In the genomic region with DNA sequence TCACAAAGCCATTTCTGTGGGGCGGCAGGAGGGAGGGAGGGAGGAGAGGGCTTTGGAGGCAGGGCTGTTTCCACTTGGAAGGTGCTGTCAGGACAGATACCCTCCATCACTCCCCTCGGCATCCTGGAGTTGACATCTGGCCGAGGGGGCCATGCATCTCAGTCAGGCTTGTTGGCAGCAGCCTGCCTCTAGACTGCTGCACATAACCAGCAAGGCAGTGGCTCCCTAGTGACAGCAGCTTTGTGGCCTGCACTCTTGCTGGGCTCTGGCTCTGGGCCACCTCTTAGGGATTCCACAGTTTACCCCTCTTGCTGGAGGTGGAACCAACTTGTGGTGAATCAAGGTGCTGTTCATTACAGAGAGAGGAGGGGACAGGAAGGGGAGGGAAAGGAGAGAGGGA, we compare ENCODE assay signal across 14 mouse cellular contexts. TPM values are rescaled to one million over a fixed set of nuclear protein-coding genes. Genes with fewer than 3 reads are reported as not detected.
DNase-seq lines count a peak whose midpoint lies in the region; ATAC-seq lines count a peak whose summit lies in the region.
"Had no signal": no experiment of that assay in that cellular context is flagged by ENCODE, and none has a peak within 500 bp of the region (broad histone marks: within the 10 kb centered on the region; RNA-seq: fewer than 3 reads in every experiment).

No protein-coding gene starts in this region.

- H3K27ac ChIP-seq in forebrain, embryonic 10.5 days: peak overlapping the region; percentile 36; the same call in 1 of the 2 replicates
- no peak overlapping the region; the same call in 1 of the 2 replicates for H3K27ac ChIP-seq in forebrain, embryonic 15.5 days (replicated peaks)
- H3K27ac ChIP-seq in lung, embryonic 16.5 days (ENCODE audit: low read length): no peak overlapping the region
- H3K27ac ChIP-seq: liver, embryonic 14.5 days had no signal

- WGBS in forebrain, embryonic 10.5 days: 58% methylated on average over 3 of the region's 3 CpGs
- WGBS in forebrain, embryonic 15.5 days: 42% methylated on average over 3 of the region's 3 CpGs
- WGBS in lung, embryonic 16.5 days: 6% methylated on average over 3 of the region's 3 CpGs

- H3K4me2 ChIP-seq in forebrain, embryonic 15.5 days (replicated peaks): no peak overlapping the region
- H3K4me2 ChIP-seq in lung, embryonic 16.5 days (ENCODE audit: low read depth, low read length): no peak overlapping the region
- H3K4me2 ChIP-seq: embryonic facial prominence, embryonic 13.5 days; heart, embryonic 12.5 days had no signal

- no peak for ATAC-seq in forebrain, embryonic 15.5 days (replicated peaks)
- ATAC-seq in lung, embryonic 16.5 days (ENCODE audit: low read depth): 0 out of 2 replicates have a peak, but pooled peaks have one; percentile 6
- no peak for ATAC-seq in inflammation-experienced regulatory T-cells, adult 6 months

- DNase-seq in forebrain, embryonic 10.5 days (ENCODE audit: extremely low spot score, low spot score): no peak
- no peak for DNase-seq in lung, postnatal 36 days
- DNase-seq in mesoderm, embryonic 11.5 days (ENCODE audit: low read depth, low spot score): peak; percentile 21
- peak; percentile 82 for DNase-seq in retina, postnatal 1 day
- DNase-seq in right cerebral cortex, adult 2 months (ENCODE audit: low spot score in 2 of 2): no peak
- DNase-seq: cerebellum, adult 11 months; right cerebral cortex, postnatal 4 days; thymus, postnatal 4 days had no signal

- H3K9me3 ChIP-seq in forebrain, embryonic 10.5 days: no peaks in the 10 kb centered on the region
- H3K9me3 ChIP-seq in forebrain, embryonic 15.5 days: no peaks in the 10 kb centered on the region
- H3K9me3 ChIP-seq in lung, embryonic 16.5 days (ENCODE audit: control insufficient read depth, low read length): no peaks in the 10 kb centered on the region
- H3K9me3 ChIP-seq: embryonic facial prominence, embryonic 13.5 days; heart, embryonic 12.5 days had no signal

- no peak overlapping the region for H3K4me3 ChIP-seq in forebrain, embryonic 10.5 days
- no peak overlapping the region for H3K4me3 ChIP-seq in forebrain, embryonic 15.5 days
- H3K4me3 ChIP-seq in lung, embryonic 16.5 days (ENCODE audit: low read length): no peak overlapping the region
- H3K4me3 ChIP-seq: embryonic facial prominence, embryonic 13.5 days; heart, embryonic 12.5 days had no signal

- peaks cover 36% of the 10 kb centered on the region for H3K4me1 ChIP-seq in forebrain, embryonic 10.5 days
- peaks cover 47% of the 10 kb centered on the region for H3K4me1 ChIP-seq in forebrain, embryonic 15.5 days
- H3K4me1 ChIP-seq in lung, embryonic 16.5 days (replicated peaks; ENCODE audit: control insufficient read depth, insufficient read depth, low read length): peaks cover 33% of the 10 kb centered on the region

- H3K27me3 ChIP-seq in forebrain, embryonic 10.5 days (ENCODE audit: poor library complexity, severe bottlenecking): no peaks in the 10 kb centered on the region
- H3K27me3 ChIP-seq in forebrain, embryonic 15.5 days: no peaks in the 10 kb centered on the region
- no peaks in the 10 kb centered on the region for H3K27me3 ChIP-seq in lung, embryonic 16.5 days (ENCODE audit: control insufficient read depth, insufficient read depth, low read depth, low read length)
- H3K27me3 ChIP-seq: embryonic facial prominence, embryonic 13.5 days had no signal

- H3K9ac ChIP-seq in forebrain, embryonic 15.5 days (replicated peaks): no peak overlapping the region
- no peak overlapping the region for H3K9ac ChIP-seq in lung, embryonic 16.5 days (ENCODE audit: low read length)
- H3K9ac ChIP-seq: embryonic facial prominence, embryonic 13.5 days; heart, embryonic 12.5 days; liver, embryonic 14.5 days had no signal

- no peaks in the 10 kb centered on the region for H3K36me3 ChIP-seq in forebrain, embryonic 10.5 days (replicated peaks)
- H3K36me3 ChIP-seq in forebrain, embryonic 15.5 days: no peaks in the 10 kb centered on the region
- no peaks in the 10 kb centered on the region for H3K36me3 ChIP-seq in lung, embryonic 16.5 days (ENCODE audit: control insufficient read depth, insufficient read depth, low read length)
- H3K36me3 ChIP-seq: embryonic facial prominence, embryonic 13.5 days; heart, embryonic 12.5 days had no signal

RNA-seq across cellular contexts. Expression of gene Sez6l, which starts 26.6 kb away (rescaled TPM):
- polyA plus RNA-seq in forebrain, embryonic 10.5 days (2016; fragmentation: Nextera tagmentation; extraction: Ambion mirVana): 0.65 and 1.4 TPM in 2 replicates
- polyA plus RNA-seq in forebrain, embryonic 15.5 days (2015; fragmentation: Nextera tagmentation; extraction: Ambion mirVana): 33.1 and 33.3 TPM in 2 replicates
- polyA plus RNA-seq in lung, embryonic 16.5 days (2015; fragmentation: Nextera tagmentation; extraction: Ambion mirVana): 0.38 and 0.39 TPM in 2 replicates
- polyA plus RNA-seq in inflammation-experienced regulatory T-cells, adult 6 months (2017; shearing (Covaris generic)): under 1 TPM in 1 of 3 experiments, not detected in 2; 0.08 TPM

Comparison
In these comparisons a context has a peak if more than half of its experiments do, and no peak if none do; other contexts are left out.
1. RNA of gene Sez6l, which starts 26.6 kb away (polyA plus RNA-seq): 33.1 to 33.3 TPM in forebrain, embryonic 15.5 days; 0.65 to 1.4 TPM in forebrain, embryonic 10.5 days, 0.38 to 0.39 TPM in lung, embryonic 16.5 days and 0.08 TPM in inflammation-experienced regulatory T-cells, adult 6 months; every median in the first group is over 10 times any median in the second.
2. DNase-seq: peak in mesoderm, embryonic 11.5 days (single experiment) and retina, postnatal 1 day (single experiment); none in forebrain, embryonic 10.5 days (single experiment), lung, postnatal 36 days (single experiment) and right cerebral cortex, adult 2 months (0 of 2).